Mouse (Mus musculus) spleen, adult 12 weeks (tissue): Measurements from ENCODE around the gene Klhl26.

Experiments
- DNase-seq: peaks from one replicate; pipeline ENCODE4 v3.0.0; 2022; ENCODE audit warnings: low spot score

Gene Klhl26

DNA sequence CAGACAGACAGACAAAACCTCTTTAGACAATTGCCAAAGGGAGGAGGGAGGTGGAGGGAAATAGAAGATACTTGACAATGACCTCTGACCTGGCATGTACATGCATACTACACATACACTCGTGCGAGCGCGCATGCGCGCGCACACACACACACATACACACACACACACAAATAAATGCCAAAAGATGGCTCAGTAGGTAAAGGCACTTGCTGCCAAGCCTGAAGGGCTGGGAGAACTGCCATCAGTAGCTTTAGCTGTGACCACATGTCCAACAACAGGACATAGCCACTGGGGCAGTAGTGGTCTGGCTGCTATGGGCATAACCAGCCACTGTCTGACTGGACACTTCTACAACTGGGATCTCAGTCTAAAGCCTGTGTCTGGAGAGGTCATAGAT lies 4.9 kb downstream of the Klhl26 start:
- no peak for DNase-seq

DNA sequence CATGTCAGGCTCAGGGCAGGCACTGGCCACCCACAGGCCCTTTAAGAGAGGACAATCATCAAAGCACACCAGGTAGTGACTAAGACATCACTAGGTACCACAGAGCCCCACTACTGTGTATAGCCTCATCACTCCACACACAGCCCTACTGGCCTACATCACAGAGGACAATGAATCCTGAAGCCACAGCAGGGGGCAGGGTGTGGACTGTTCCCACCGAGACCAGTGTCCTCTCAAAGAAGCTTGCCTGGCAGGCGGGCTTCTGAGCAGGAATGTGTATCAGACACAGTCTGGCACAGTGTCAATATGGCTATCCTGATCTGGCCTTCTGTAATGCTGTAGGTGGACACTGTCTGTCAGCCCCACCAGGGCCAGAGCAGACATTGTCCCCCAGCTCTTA lies 6.8 kb downstream of the Klhl26 start:
- no peak for DNase-seq

GRCm38 (mm10) chr8:70469295-70469916 lies 7.4 kb downstream of the Klhl26 start:
- no peak for DNase-seq

- no peak for DNase-seq
These were observed 8.0 kb downstream of the Klhl26 start for GRCm38 (mm10) chr8:70468733-70469132.

GRCm38 (mm10) chr8:70467907-70468306 lies 8.9 kb downstream of the Klhl26 start:
- no peak for DNase-seq

GRCm38 (mm10) chr8:70467229-70467725 lies 9.5 kb downstream of the Klhl26 start:
- no peak for DNase-seq

GRCm38 (mm10) chr8:70466771-70467170 lies 10.0 kb downstream of the Klhl26 start:
- DNase-seq = no peak

DNA sequence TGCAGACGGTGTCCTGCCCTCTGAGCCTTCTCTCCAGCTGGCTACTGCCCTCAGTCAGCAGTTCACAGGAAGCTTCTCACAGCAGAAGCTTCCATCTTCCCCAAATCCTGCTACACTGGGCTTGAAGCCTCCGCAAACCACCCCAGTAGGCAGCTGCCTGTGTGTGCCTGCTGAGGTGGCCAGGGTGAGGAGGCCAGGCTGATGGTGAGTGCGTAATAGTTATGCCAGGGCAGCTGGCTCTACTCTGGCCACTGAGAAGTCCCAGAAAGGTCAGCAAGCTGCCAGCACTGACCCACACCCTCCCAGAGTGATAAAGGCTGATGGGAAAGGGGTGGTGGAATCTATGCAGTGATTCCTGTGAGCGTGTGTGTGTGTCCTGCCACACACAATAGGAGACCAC lies 10.5 kb downstream of the Klhl26 start:
- no peak for DNase-seq

GRCm38 (mm10) chr8:70465701-70466100 lies 11.1 kb downstream of the Klhl26 start:
- DNase-seq = no peak

DNA sequence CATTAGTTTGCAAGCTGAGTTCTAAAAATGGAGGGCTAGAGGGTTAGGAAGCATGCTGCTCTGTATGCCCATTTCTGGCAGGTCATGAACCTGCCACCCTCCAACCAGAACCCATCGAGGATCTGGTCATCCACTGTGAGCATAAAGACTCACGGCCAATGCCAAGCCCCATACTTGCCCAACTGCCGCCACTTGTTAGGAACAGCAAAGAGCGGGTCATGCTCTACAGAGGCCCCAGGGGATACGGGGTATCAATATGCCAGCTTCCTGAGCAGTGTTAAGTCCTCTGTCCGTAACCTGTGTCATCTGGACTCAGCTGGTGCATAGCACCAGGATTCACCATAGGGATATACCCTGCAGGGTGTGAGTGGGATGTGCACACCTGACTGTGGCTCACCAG lies 12.6 kb downstream of the Klhl26 start:
- DNase-seq = no peak

GRCm38 (mm10) chr8:70463306-70463705 lies 13.5 kb downstream of the Klhl26 start:
- no peak for DNase-seq

DNA sequence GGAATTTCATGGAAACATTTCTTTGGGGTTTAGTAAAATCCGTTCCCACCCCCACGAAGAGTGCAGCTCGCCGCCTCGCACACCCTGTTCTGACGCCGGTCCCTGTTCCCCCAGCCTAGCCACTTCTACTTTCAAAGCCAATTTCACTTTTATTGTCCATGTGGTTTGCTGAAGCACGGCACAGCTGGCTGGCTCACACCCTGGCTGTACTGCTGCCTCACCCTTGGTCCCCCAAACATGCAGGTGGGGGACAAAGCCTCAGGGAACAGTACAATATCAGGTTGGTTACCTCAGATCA lies 14.3 kb downstream of the Klhl26 start:
- no peak for DNase-seq

DNA sequence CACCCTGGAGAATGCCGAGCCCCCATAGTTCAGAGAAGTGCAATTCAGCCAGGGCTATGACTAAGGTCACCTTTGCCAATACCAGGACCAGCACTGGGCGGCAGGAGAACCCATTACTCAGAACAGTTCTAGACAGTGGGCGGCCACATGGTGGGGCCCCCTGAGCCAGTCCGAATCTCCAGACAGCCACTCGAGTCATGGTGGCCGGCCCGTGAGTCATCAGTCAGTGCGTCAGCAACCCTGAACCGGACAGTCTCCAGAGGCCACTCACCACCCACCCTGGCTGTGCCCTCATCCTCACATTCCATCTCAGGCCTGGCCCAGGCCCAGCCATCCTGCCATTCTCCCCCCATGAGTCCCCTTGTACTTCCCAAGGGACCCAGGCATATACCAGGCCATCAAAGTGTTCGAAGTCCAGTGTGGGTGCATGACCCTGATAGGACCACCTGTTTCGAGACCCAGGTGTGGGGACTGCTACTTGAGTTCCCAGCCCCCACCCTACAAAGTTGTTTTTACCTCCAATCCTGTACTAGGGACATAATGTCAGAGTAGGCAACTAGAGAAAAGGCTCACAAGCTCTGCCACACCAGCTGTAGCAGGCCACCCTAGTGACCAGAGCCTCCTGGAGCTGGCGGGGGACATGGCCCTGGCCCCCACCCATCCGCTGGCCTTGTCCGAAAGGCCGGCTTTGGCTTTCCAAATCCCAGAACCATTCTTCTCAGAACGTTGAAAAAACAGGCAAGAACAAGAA lies 14.8 kb downstream of the Klhl26 start:
- no peak for DNase-seq

GRCm38 (mm10) chr8:70460606-70461005 lies 16.2 kb downstream of the Klhl26 start:
- DNase-seq = no peak

GRCm38 (mm10) chr8:70460199-70460598 lies 16.6 kb downstream of the Klhl26 start:
- no peak for DNase-seq

DNA sequence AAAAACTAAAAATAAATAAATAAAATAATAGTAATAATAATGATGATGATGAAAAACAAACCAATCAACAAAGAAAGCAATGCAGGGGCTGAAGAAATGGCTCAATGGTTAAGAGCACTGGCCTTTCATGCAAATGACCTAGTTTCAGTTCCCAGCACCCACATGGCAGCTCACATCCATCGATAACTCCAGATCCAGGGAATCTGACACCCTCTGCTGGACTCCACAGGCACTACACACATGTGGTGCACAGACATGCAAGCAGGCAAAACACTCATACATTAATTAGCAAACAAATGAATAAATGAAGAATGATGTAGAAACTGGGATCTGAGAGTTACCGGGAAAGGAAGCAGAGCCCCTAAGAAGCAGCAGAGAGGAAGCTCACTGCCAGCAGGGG lies 17.1 kb downstream of the Klhl26 start:
- DNase-seq = no peak

DNA sequence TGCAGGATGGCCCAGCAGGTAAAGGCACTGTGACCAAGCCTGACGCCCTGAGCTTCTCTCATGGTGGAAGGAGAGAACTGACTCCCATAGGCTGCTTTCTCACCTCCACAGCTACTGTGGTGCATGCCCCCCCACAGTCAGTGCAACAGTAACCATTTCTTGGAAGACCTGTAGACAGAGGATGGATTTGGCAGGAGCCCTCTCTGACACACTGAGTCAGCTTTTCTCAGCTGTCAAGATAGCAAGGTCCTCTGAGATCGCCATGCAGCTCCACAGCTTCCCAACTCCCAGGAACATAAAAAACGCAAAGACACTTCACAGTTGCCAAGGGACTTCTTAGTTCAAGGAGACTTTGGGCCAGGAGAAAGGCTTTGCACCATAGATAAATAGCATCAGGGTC lies 18.3 kb downstream of the Klhl26 start:
- no peak for DNase-seq

DNA sequence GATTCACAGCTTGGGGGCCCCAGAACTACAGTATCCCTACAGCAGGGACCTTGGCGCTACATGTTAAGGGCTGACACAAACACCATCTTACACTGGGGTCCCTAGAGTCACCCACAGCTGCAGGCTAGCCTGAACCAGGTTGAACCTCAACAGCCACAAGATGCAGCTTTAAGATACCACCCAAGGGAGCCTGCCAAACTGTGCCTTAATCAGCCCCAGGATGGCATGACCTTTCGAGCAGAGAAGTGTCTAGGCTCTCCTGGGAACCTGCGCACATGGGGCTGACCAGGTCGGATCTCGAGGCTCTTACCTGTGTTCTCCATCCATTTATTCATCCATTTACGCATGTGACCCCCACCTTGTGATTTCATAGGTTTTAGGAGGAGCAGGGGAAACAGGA lies 18.9 kb downstream of the Klhl26 start:
- no peak for DNase-seq

- DNase-seq = no peak
These were observed 19.8 kb downstream of the Klhl26 start for GRCm38 (mm10) chr8:70456996-70457395.

DNA sequence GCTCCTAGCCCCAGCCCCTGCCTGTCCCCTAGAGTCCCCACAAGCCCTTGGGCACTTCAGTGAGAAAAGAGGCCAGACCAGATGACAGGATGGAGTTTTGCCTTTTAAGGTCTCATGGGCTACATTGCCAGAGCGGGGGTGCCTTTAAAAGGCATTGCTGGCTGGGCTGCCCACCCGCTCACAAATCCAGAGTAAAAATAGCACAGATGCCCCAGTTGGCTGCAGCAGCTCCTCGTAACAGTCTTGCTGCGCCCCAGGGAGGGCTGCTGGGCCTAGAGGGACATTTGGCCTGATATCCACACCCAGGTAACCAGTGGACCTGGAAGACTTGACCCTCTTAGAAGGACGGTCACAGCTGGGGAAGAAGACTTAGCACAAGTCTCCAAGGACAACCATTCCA lies 22.9 kb downstream of the Klhl26 start:
- no peak for DNase-seq

DNA sequence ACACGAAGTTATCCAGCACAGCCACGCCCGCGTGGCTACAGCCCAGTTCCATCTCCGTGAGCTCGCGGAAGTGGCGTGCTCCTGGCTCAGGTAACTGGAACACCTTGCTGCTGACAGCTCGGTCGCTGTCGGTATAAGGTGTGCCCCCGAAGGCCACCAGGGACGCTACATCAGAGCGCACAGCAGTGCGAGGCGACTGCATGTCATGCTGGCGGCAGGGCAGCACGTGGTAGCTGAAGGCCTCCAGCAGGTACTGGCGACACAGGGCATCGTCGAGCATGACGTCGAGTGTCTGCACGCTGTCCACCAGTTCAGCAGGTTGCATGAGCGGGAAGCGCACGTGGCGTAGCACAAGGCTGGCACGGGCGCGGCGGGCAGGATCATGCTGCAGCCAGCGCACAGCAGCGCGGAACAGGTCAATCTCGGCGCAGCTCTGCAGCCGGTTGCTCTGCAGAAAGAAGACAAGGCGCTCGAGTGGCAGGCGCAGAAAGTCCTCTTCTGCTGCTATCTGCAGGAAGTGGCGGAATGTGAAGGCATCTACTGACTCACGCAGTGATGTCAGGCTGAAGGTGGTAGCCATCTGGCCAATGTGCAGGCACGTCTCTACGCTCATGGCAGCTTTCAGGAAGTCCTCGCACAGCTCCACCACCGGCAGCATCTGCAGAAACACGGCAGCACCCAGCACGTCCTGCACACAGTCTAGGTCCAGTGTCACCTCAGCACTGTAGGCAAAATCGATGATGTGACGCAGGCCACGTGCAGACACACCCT lies 24.4 kb downstream of the Klhl26 start:
- no peak for DNase-seq

GRCm38 (mm10) chr8:70447639-70448420 lies 28.9 kb downstream of the Klhl26 start:
- DNase-seq = no peak
